Mouse (Mus musculus): ENCODE data around the gene Pi4kb.

The Pi4kb gene

GRCm38 (mm10) chr3:94958295-94958694 is 16.2 kb upstream of the Pi4kb start:
- no peak for DNase-seq

GRCm38 (mm10) chr3:94959871-94960270 is 14.7 kb upstream of the Pi4kb start:
- no peak for DNase-seq

GRCm38 (mm10) chr3:94960322-94960721 is 14.2 kb upstream of the Pi4kb start:
- DNase-seq, result no peak

- DNase-seq, result no peak
Measured at GRCm38 (mm10) chr3:94964989-94965388, 9.5 kb upstream of the Pi4kb start.

GRCm38 (mm10) chr3:94965878-94966277 is 8.7 kb upstream of the Pi4kb start:
- no peak for DNase-seq

GRCm38 (mm10) chr3:94972552-94972951 is 2.0 kb upstream of the Pi4kb start:
- no peak for DNase-seq

- no peak for DNase-seq
Measured at GRCm38 (mm10) chr3:94973620-94974019, 911 bp upstream of the Pi4kb start.

- DNase-seq, result no peak
Measured at GRCm38 (mm10) chr3:94974026-94974527, 454 bp upstream of the Pi4kb start.

- no peak for DNase-seq
Measured at GRCm38 (mm10) chr3:94984312-94984711, 9.8 kb downstream of the Pi4kb start.

- no peak for DNase-seq
Measured at GRCm38 (mm10) chr3:94985513-94985912, 11.0 kb downstream of the Pi4kb start.

GRCm38 (mm10) chr3:94987578-94987977 is 13.0 kb downstream of the Pi4kb start:
- no peak for DNase-seq

GRCm38 (mm10) chr3:94989159-94989761 is 14.7 kb downstream of the Pi4kb start:
- DNase-seq, result no peak

GRCm38 (mm10) chr3:94996946-94997345 is 22.4 kb downstream of the Pi4kb start:
- DNase-seq, result peak; percentile 64

- no peak for DNase-seq
Measured at GRCm38 (mm10) chr3:95002569-95002968, 28.0 kb downstream of the Pi4kb start.

- no peak for DNase-seq
Measured at GRCm38 (mm10) chr3:95003273-95003672, 28.7 kb downstream of the Pi4kb start.

- no peak for DNase-seq
Measured at GRCm38 (mm10) chr3:95005651-95006050, 31.1 kb downstream of the Pi4kb start.

GRCm38 (mm10) chr3:95007706-95008105 is 33.2 kb downstream of the Pi4kb start:
- no peak for DNase-seq

GRCm38 (mm10) chr3:95010396-95010795 is 35.9 kb downstream of the Pi4kb start:
- DNase-seq, result no peak

GRCm38 (mm10) chr3:95012982-95013381 is 38.5 kb downstream of the Pi4kb start:
- DNase-seq, result no peak

GRCm38 (mm10) chr3:95013699-95014427 is 39.3 kb downstream of the Pi4kb start:
- no peak for DNase-seq

- DNase-seq, result peak; percentile 47
Measured at GRCm38 (mm10) chr3:95014428-95015151, 40.1 kb downstream of the Pi4kb start.

GRCm38 (mm10) chr3:95015337-95015872 is 40.9 kb downstream of the Pi4kb start, which contains the start of gene Zfp687:
Gene Zfp687, minus strand, starts transcription at chr3:95015448.
- peak; percentile 100 for DNase-seq

- peak; percentile 96 for DNase-seq
Measured at GRCm38 (mm10) chr3:95015891-95016531, 41.5 kb downstream of the Pi4kb start.

Data from layer of hippocampus, adult 9-11 months (tissue).